Mouse (Mus musculus) v-Abl transformed pro-B cells (cell line): ENCODE results near the gene Olfr701.

Experiments used
- in situ Hi-C, 2 experiments: fragments of 400-800 bp; cut with MboI; formaldehyde crosslinking; loops; one replicate each; pipeline ENCODE4 v1.15.1; 2025; ENCODE audit not compliant: unreplicated experiment in 2 of 2

Gene Olfr701

GRCm38 (mm10) chr7:106813829-106814228, at the start of gene Olfr701:
Gene Olfr701, plus strand, starts transcription at chr7:106814129.
- in situ Hi-C loops = loop anchor here (10.0 to 25.0 kb wide), 3 partner anchors 379 to 452 kb away; no protein-coding TSS in a partner anchor

DNA sequence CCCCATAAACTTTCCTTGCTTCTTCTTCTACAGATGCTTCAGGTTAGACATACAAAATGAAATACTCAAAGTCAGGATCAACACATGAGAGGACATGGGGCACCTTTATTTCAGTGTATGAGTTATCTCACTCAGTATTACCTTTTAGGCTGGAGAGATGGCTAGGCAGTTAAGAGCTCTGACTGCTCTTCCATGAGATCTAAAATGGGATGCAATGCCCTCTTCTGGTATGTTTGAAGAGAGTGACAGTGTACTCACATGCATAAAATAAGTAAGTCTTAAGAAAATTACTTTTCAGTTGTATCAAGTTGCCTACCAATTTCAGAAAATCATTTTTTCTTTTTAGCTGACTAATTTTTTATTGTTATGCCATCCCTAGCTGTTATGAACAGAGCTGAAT, 25.6 kb upstream of the Olfr701 start:
- in situ Hi-C loops = loop anchor here (5.0 to 10.0 kb wide), 2 partner anchors 144 to 356 kb away; no protein-coding TSS in a partner anchor

- in situ Hi-C loops = loop anchor here in 1 of 2 experiments (5.0 kb wide), 1 partner anchor 441 kb away; no protein-coding TSS in a partner anchor
These were observed 20.8 kb upstream of the Olfr701 start, which contains the start of gene Olfr699 for GRCm38 (mm10) chr7:106793098-106793497. Gene Olfr699, minus strand, starts transcription at chr7:106793198.

- in situ Hi-C loops = loop anchor here in 1 of 2 experiments (25.0 kb wide), 1 partner anchor 446 kb away; no protein-coding TSS in a partner anchor
These were observed 5.2 kb upstream of the Olfr701 start, which contains the start of gene Olfr700 for GRCm38 (mm10) chr7:106808734-106809133. Gene Olfr700, minus strand, starts transcription at chr7:106808834.

GRCm38 (mm10) chr7:106815775-106816174, 1.8 kb downstream of the Olfr701 start:
- in situ Hi-C loops = loop anchor here (10.0 to 25.0 kb wide), 3 partner anchors 381 to 453 kb away; no protein-coding TSS in a partner anchor

- in situ Hi-C loops = loop anchor here (10.0 to 25.0 kb wide), 3 partner anchors 384 to 456 kb away; no protein-coding TSS in a partner anchor
These were observed 4.5 kb downstream of the Olfr701 start for GRCm38 (mm10) chr7:106818414-106818813.

- in situ Hi-C loops = no loop called here
These were observed 19.9 kb downstream of the Olfr701 start, which contains the start of gene Olfr702 for GRCm38 (mm10) chr7:106833793-106834192. Gene Olfr702, minus strand, starts transcription at chr7:106833893.

- in situ Hi-C loops = no loop called here
These were observed 29.1 kb downstream of the Olfr701 start, which contains the start of gene Olfr703 for GRCm38 (mm10) chr7:106843060-106843459. Gene Olfr703, plus strand, starts transcription at chr7:106843360.

GRCm38 (mm10) chr7:106862885-106863284, 49.0 kb downstream of the Olfr701 start, which contains the start of gene Olfr704:
Gene Olfr704, plus strand, starts transcription at chr7:106863185.
- in situ Hi-C loops = no loop called here
